Mouse (Mus musculus): ENCODE results near the gene Topbp1. TPM values are rescaled to one million over a fixed set of nuclear protein-coding genes. Genes with fewer than 3 reads are reported as not detected.
"Not testable (repeated sequence)": the region's sequence is repeated elsewhere in the genome, so short reads cannot be mapped to it uniquely, and the experiment has no call there.

The Topbp1 gene
- polyA plus RNA-seq, 1 experiment = 20.4 TPM

GRCm38 (mm10) chr9:103309832-103310231, 4.8 kb downstream of the Topbp1 start:
- Histone ChIP-seq H3K27ac (ENCODE audit: control insufficient read depth, insufficient read depth, low read depth, low read length) (no peak overlapping the region), H3K4me1 (ENCODE audit: control insufficient read depth, insufficient read depth, low read length) (peaks cover 5% of the 10 kb centered on the region), H3K4me3 (ENCODE audit: control insufficient read depth, low read depth, low read length) (no peak overlapping the region), H3K27me3 (ENCODE audit: control insufficient read depth, insufficient read depth, low read length) (no peaks in the 10 kb centered on the region), H3K36me3 (ENCODE audit: control insufficient read depth, insufficient read depth, low read length) (0 out of 2 replicates have a peak, but pooled peaks cover 3% of the 10 kb centered on the region)
- TF ChIP-seq CTCF (IDR thresholded peaks at IDR 0.05; ENCODE audit: control insufficient read depth, insufficient read depth, insufficient replicate concordance, low read depth, low read length) (no peak), POLR2A (IDR thresholded peaks at IDR 0.05; ENCODE audit: control insufficient read depth, low read depth, low read length) (no peak)

DNA sequence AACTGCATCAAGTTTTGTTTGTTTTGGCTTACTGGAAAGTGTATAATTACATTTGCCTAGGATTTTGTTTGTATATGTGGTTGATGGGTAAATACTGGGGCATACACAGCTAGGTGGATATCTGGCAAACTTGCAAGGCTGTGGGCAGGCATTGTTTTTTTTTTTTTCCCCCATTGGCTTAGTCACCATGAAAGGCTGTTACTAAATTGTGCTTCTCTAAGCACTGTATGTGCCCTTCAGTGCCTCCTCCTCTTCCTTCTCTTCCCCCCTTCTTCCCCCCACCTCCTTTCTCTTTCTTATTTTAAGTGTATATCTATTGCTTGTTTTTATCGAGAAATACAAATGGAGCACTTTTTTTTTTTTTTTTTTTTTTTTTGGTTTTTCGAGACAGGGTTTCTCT, 19.7 kb downstream of the Topbp1 start:
- Histone ChIP-seq H3K27ac (ENCODE audit: control insufficient read depth, insufficient read depth, low read depth, low read length) (no peak overlapping the region), H3K36me3 (ENCODE audit: control insufficient read depth, insufficient read depth, low read length) (peaks cover 6% of the 10 kb centered on the region), H3K4me1 (ENCODE audit: control insufficient read depth, insufficient read depth, low read length) (no peaks in the 10 kb centered on the region), H3K4me3 (ENCODE audit: control insufficient read depth, low read depth, low read length) (no peak overlapping the region), H3K27me3 (ENCODE audit: control insufficient read depth, insufficient read depth, low read length) (no peaks in the 10 kb centered on the region)
- no peak for TF ChIP-seq CTCF (IDR thresholded peaks at IDR 0.05; ENCODE audit: control insufficient read depth, insufficient read depth, insufficient replicate concordance, low read depth, low read length)
- TF ChIP-seq POLR2A (IDR thresholded peaks at IDR 0.05; ENCODE audit: control insufficient read depth, low read depth, low read length) = no peak

DNA sequence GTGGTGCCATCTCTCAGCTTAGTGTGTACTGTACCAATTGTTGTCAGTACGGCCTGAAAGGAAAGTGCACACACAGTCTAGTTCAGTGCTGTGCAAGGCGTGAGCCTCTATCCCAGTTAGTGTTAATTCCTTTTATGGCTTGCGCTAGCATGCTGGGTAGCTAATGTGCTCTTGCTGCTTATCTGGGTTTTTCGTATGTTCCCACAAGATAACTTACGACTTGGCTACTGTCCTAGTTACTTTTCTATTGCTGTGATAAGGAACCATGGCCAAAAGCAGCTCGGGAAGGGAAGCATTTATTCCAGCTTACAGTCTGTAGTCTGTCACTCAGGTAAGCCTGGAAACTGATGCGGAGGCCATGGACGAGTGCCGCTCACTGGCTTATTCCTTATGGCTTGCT, 21.4 kb downstream of the Topbp1 start:
- H3K27ac ChIP-seq (ENCODE audit: control insufficient read depth, insufficient read depth, low read depth, low read length) = no peak overlapping the region
- no peak overlapping the region for H3K4me3 ChIP-seq (ENCODE audit: control insufficient read depth, low read depth, low read length)
- H3K36me3 ChIP-seq (ENCODE audit: control insufficient read depth, insufficient read depth, low read length) = peaks cover 6% of the 10 kb centered on the region
- TF ChIP-seq CTCF (IDR thresholded peaks at IDR 0.05; ENCODE audit: control insufficient read depth, insufficient read depth, insufficient replicate concordance, low read depth, low read length) (no peak), POLR2A (IDR thresholded peaks at IDR 0.05; ENCODE audit: control insufficient read depth, low read depth, low read length) (no peak)
- H3K4me1 ChIP-seq (ENCODE audit: control insufficient read depth, insufficient read depth, low read length) = no peaks in the 10 kb centered on the region
- no peaks in the 10 kb centered on the region for H3K27me3 ChIP-seq (ENCODE audit: control insufficient read depth, insufficient read depth, low read length)

DNA sequence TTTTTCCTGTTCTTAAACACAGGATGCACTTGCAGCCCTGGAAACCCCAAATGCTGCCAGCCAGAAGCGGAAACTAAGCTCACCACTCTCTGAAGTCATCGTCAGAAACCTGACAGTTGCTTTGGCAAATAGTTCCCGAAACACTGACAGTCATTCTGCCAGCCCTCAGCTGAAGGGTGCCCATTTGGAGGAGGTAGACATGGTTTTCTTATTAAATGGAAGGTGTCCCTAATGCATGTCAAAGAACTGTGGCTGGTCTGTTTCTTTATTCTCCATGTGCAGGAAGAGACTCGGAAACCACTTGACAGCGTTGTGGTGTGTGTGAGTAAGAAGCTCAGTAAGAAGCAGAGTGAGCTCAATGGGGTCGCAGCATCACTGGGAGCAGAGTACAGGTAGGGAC, 27.6 kb downstream of the Topbp1 start:
- no peak for TF ChIP-seq POLR2A (IDR thresholded peaks at IDR 0.05; ENCODE audit: control insufficient read depth, low read depth, low read length)
- no peak for TF ChIP-seq CTCF (IDR thresholded peaks at IDR 0.05; ENCODE audit: control insufficient read depth, insufficient read depth, insufficient replicate concordance, low read depth, low read length)
- Histone ChIP-seq H3K27me3 (ENCODE audit: control insufficient read depth, insufficient read depth, low read length) (no peaks in the 10 kb centered on the region), H3K4me1 (ENCODE audit: control insufficient read depth, insufficient read depth, low read length) (no peaks in the 10 kb centered on the region), H3K27ac (ENCODE audit: control insufficient read depth, insufficient read depth, low read depth, low read length) (no peak overlapping the region), H3K36me3 (ENCODE audit: control insufficient read depth, insufficient read depth, low read length) (peaks cover 3% of the 10 kb centered on the region; the same call in 1 of the 2 replicates), H3K4me3 (ENCODE audit: control insufficient read depth, low read depth, low read length) (no peak overlapping the region)

- no peak overlapping the region for H3K4me3 ChIP-seq (ENCODE audit: control insufficient read depth, low read depth, low read length)
- no peaks in the 10 kb centered on the region for H3K27me3 ChIP-seq (ENCODE audit: control insufficient read depth, insufficient read depth, low read length)
- peaks cover 3% of the 10 kb centered on the region for H3K36me3 ChIP-seq (ENCODE audit: control insufficient read depth, insufficient read depth, low read length)
- H3K4me1 ChIP-seq (ENCODE audit: control insufficient read depth, insufficient read depth, low read length) = no peaks in the 10 kb centered on the region
- TF ChIP-seq POLR2A (IDR thresholded peaks at IDR 0.05; ENCODE audit: control insufficient read depth, low read depth, low read length) (no peak), CTCF (IDR thresholded peaks at IDR 0.05; ENCODE audit: control insufficient read depth, insufficient read depth, insufficient replicate concordance, low read depth, low read length) (no peak)
- H3K27ac ChIP-seq (ENCODE audit: control insufficient read depth, insufficient read depth, low read depth, low read length) = no peak overlapping the region
Observed at GRCm38 (mm10) chr9:103336912-103337311, 31.9 kb downstream of the Topbp1 start.

GRCm38 (mm10) chr9:103347045-103347444, 42.0 kb downstream of the Topbp1 start:
- Histone ChIP-seq H3K27ac (ENCODE audit: control insufficient read depth, insufficient read depth, low read depth, low read length) (no peak overlapping the region), H3K4me3 (ENCODE audit: control insufficient read depth, low read depth, low read length) (no peak overlapping the region), H3K27me3 (ENCODE audit: control insufficient read depth, insufficient read depth, low read length) (no peaks in the 10 kb centered on the region), H3K4me1 (ENCODE audit: control insufficient read depth, insufficient read depth, low read length) (no peaks in the 10 kb centered on the region), H3K36me3 (ENCODE audit: control insufficient read depth, insufficient read depth, low read length) (no peaks in the 10 kb centered on the region; the same call in 1 of the 2 replicates)
- TF ChIP-seq CTCF (IDR thresholded peaks at IDR 0.05; ENCODE audit: control insufficient read depth, insufficient read depth, insufficient replicate concordance, low read depth, low read length) (no peak), POLR2A (IDR thresholded peaks at IDR 0.05; ENCODE audit: control insufficient read depth, low read depth, low read length) (no peak)

- Histone ChIP-seq H3K27me3 (ENCODE audit: control insufficient read depth, insufficient read depth, low read length) (no peaks in the 10 kb centered on the region), H3K27ac (ENCODE audit: control insufficient read depth, insufficient read depth, low read depth, low read length) (no peak overlapping the region), H3K36me3 (ENCODE audit: control insufficient read depth, insufficient read depth, low read length) (no peaks in the 10 kb centered on the region; the same call in 1 of the 2 replicates), H3K4me1 (ENCODE audit: control insufficient read depth, insufficient read depth, low read length) (no peaks in the 10 kb centered on the region), H3K4me3 (ENCODE audit: control insufficient read depth, low read depth, low read length) (no peak overlapping the region)
- no peak for TF ChIP-seq CTCF (IDR thresholded peaks at IDR 0.05; ENCODE audit: control insufficient read depth, insufficient read depth, insufficient replicate concordance, low read depth, low read length)
- TF ChIP-seq POLR2A (IDR thresholded peaks at IDR 0.05; ENCODE audit: control insufficient read depth, low read depth, low read length) = no peak
Observed at GRCm38 (mm10) chr9:103347996-103348490, 43.0 kb downstream of the Topbp1 start.

DNA sequence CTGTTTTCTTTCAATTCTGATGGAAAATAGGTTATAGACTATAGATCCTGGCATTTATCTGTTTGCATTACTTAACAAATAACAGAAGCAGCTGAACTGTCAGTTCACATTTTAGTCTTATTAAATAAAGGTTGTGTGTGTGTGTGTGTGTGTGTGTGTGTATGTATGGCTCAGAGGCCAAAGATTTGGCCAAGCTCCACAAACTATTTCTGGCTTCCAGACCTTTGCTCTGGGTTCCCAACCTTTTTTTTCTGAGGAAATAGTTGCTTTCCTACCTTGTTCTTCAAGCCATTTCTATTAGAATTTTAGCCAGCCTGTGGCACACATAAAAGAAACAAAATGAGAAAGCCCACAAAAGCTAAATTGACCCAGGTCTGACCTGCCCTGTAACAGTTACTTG, 43.8 kb downstream of the Topbp1 start:
- TF ChIP-seq CTCF (IDR thresholded peaks at IDR 0.05; ENCODE audit: control insufficient read depth, insufficient read depth, insufficient replicate concordance, low read depth, low read length) (no peak), POLR2A (IDR thresholded peaks at IDR 0.05; ENCODE audit: control insufficient read depth, low read depth, low read length) (no peak)
- no peak overlapping the region for H3K27ac ChIP-seq (ENCODE audit: control insufficient read depth, insufficient read depth, low read depth, low read length)
- no peaks in the 10 kb centered on the region for H3K36me3 ChIP-seq (ENCODE audit: control insufficient read depth, insufficient read depth, low read length)
- H3K4me1 ChIP-seq (ENCODE audit: control insufficient read depth, insufficient read depth, low read length) = no peaks in the 10 kb centered on the region
- no peak overlapping the region for H3K4me3 ChIP-seq (ENCODE audit: control insufficient read depth, low read depth, low read length)
- H3K27me3 ChIP-seq (ENCODE audit: control insufficient read depth, insufficient read depth, low read length) = no peaks in the 10 kb centered on the region

GRCm38 (mm10) chr9:103353500-103354260, 48.7 kb downstream of the Topbp1 start:
- H3K27ac ChIP-seq (ENCODE audit: control insufficient read depth, insufficient read depth, low read depth, low read length); H3K36me3 ChIP-seq (ENCODE audit: control insufficient read depth, insufficient read depth, low read length); H3K4me1 ChIP-seq (ENCODE audit: control insufficient read depth, insufficient read depth, low read length); H3K27me3 ChIP-seq (ENCODE audit: control insufficient read depth, insufficient read depth, low read length); H3K4me3 ChIP-seq (ENCODE audit: control insufficient read depth, low read depth, low read length): not testable (repeated sequence)
